Mouse (Mus musculus) adrenal gland, postnatal 36 days (tissue): Measurements from ENCODE around the gene Ppp2r3d. TPM values are rescaled to one million over a fixed set of nuclear protein-coding genes. Genes with fewer than 3 reads are reported as not detected.

Source experiments
- DNase-seq, 2 experiments: peaks; one replicate each; pipeline ENCODE4 v3.0.0; 2021; ENCODE audit warnings: mixed read lengths in 1 of 2
- total RNA-seq, 2 experiments: library from RNA; stranded (reverse); gene quantifications; 2 replicates each; pipeline ENCODE4 v1.2.3; 2021

The Ppp2r3d gene
- total RNA-seq, 2 experiments from 2014 or later = 92.7 to 101 TPM

- no peak for DNase-seq
Measured at GRCm38 (mm10) chr9:124412921-124413320, 63.8 kb downstream of the Ppp2r3d start.

- no peak for DNase-seq
Measured at GRCm38 (mm10) chr9:124411553-124411952, 65.1 kb downstream of the Ppp2r3d start.

- DNase-seq = no peak
Measured at GRCm38 (mm10) chr9:124408564-124408963, 68.1 kb downstream of the Ppp2r3d start.

Other genes with a start within 250 kb of the Ppp2r3d start
- gene 2010315B03Rik, start 164.2 kb downstream of the Ppp2r3d start, total RNA-seq = 10 to 100 TPM; 14.6 to 21.4 TPM
- gene Gm21836, start 16.9 kb upstream of the Ppp2r3d start, total RNA-seq = not detected